8 mouse cellular contexts compared by ENCODE assay signal in genomic region chr11:75530325-75530724, GRCm38 (mm10). TPM values are rescaled to one million over a fixed set of nuclear protein-coding genes. Genes with fewer than 3 reads are reported as not detected.
A peak's percentile ranks its signal among the peaks of the same experiment; 100 is the strongest.
DNase-seq lines count a peak whose midpoint lies in the region; ATAC-seq lines count a peak whose summit lies in the region.

No protein-coding gene starts in this region.

- no peaks in the 10 kb centered on the region for H3K36me3 ChIP-seq in hindbrain, embryonic 15.5 days

- H3K4me1 ChIP-seq in hindbrain, embryonic 15.5 days (replicated peaks): peaks cover 31% of the 10 kb centered on the region

- H3K9ac ChIP-seq in hindbrain, embryonic 15.5 days: peak overlapping the region; percentile 92

- 0% methylated on average over 10 of the region's 10 CpGs for WGBS in hindbrain, embryonic 15.5 days

- H3K27me3 ChIP-seq in hindbrain, embryonic 15.5 days: no peaks in the 10 kb centered on the region

- ATAC-seq in hindbrain, embryonic 15.5 days (ENCODE audit: low FRiP score, low read depth): 0 out of 2 replicates have a peak, but pooled peaks have one; percentile 28

- peak overlapping the region; percentile 80 for H3K4me3 ChIP-seq in hindbrain, embryonic 15.5 days

- H3K4me2 ChIP-seq in hindbrain, embryonic 15.5 days: peak overlapping the region; percentile 98

- peak overlapping the region; percentile 99 for H3K27ac ChIP-seq in hindbrain, embryonic 15.5 days (replicated peaks)

- DNase-seq in R1 (ENCODE audit: low read depth, low spot score): peak; percentile 90
- DNase-seq in cerebellum, postnatal 36 days: peak; percentile 100
- peak; percentile 97 to 99 for DNase-seq in frontal cortex, postnatal 36 days (ENCODE audit: low spot score in 2 of 2)
- peak; percentile 87 for DNase-seq in left cerebral cortex, adult 11 months (ENCODE audit: low spot score)
- peak; percentile 93 to 98 for DNase-seq in lung, postnatal 4 days
- DNase-seq in retina, postnatal 1 day: peak; percentile 89
- peak; percentile 100 for DNase-seq in thymus, postnatal 4 days

- no peaks in the 10 kb centered on the region for H3K9me3 ChIP-seq in hindbrain, embryonic 15.5 days

RNA-seq across cellular contexts. Expression of gene Slc43a2, which starts 1.2 kb away (rescaled TPM):
- polyA plus RNA-seq in hindbrain, embryonic 15.5 days (2015; fragmentation: Nextera tagmentation; extraction: Ambion mirVana): 15.2 and 17.6 TPM in 2 replicates

RNA-seq across cellular contexts. Expression of gene Scarf1, which starts 17.0 kb away (rescaled TPM):
- 4.0 and 4.5 TPM in 2 replicates for polyA plus RNA-seq in hindbrain, embryonic 15.5 days (2015; fragmentation: Nextera tagmentation; extraction: Ambion mirVana)

RNA-seq across cellular contexts. Expression of gene Rilp, which starts 20.4 kb away (rescaled TPM):
- 2.7 and 3.1 TPM in 2 replicates for polyA plus RNA-seq in hindbrain, embryonic 15.5 days (2015; fragmentation: Nextera tagmentation; extraction: Ambion mirVana)

RNA-seq across cellular contexts. Expression of gene Prpf8, which starts 43.7 kb away (rescaled TPM):
- 51.2 and 54.6 TPM in 2 replicates for polyA plus RNA-seq in hindbrain, embryonic 15.5 days (2015; fragmentation: Nextera tagmentation; extraction: Ambion mirVana)

RNA-seq across cellular contexts. Expression of gene Pitpna, which starts 57.6 kb away (rescaled TPM):
- 120 and 124 TPM in 2 replicates for polyA plus RNA-seq in hindbrain, embryonic 15.5 days (2015; fragmentation: Nextera tagmentation; extraction: Ambion mirVana)

Comparison
In these comparisons a context has a peak if more than half of its experiments do, and no peak if none do; other contexts are left out.
1. Peak in every context shown above with its lines: DNase-seq, ATAC-seq, H3K4me3 ChIP-seq and H3K27ac ChIP-seq.